Mouse (Mus musculus) forebrain, embryonic 11.5 days (tissue): ENCODE data around the gene Wdr66. TPM values are rescaled to one million over a fixed set of nuclear protein-coding genes. Genes with fewer than 3 reads are reported as not detected.

Source experiments
- ATAC-seq: fragments of 200-750 bp; cut with Nextera tagmentation; replicated peaks from 2 replicates; pipeline ENCODE4 v1.8.0; 2017; ENCODE audit warnings: moderate TSS enrichment; ENCODE audit not compliant: low FRiP score
- DNase-seq: peaks from one replicate; pipeline ENCODE4 v3.0.0-alpha.2; 2017; ENCODE audit warnings: low spot score
- H3K27ac ChIP-seq: fragments of 300-500 bp; sonication (generic); 2 replicates; pipeline ENCODE4 v1.5.1; 2014; ENCODE audit warnings: low read depth, low read length
- H3K27me3 ChIP-seq: fragments of 300-500 bp; sonication (generic); 2 replicates; pipeline ENCODE4 v1.6.1; 2014; ENCODE audit warnings: mild to moderate bottlenecking, low read length, mixed read lengths; ENCODE audit not compliant: control insufficient read depth, insufficient read depth
- H3K36me3 ChIP-seq: fragments of 300-500 bp; sonication (generic); 2 replicates; pipeline ENCODE4 v1.6.1; 2014; ENCODE audit warnings: mild to moderate bottlenecking, low read length, moderate library complexity, mixed read lengths; ENCODE audit not compliant: control insufficient read depth, insufficient read depth
- H3K4me1 ChIP-seq: fragments of 300-500 bp; sonication (generic); replicated peaks from 2 replicates; pipeline ENCODE4 v1.6.1; 2014; ENCODE audit warnings: low read length, mixed read lengths; ENCODE audit not compliant: control insufficient read depth, insufficient read depth
- H3K4me2 ChIP-seq: fragments of 300-500 bp; sonication (generic); 2 replicates; pipeline ENCODE4 v1.6.1; 2014; ENCODE audit warnings: low read depth, mild to moderate bottlenecking, low read length, moderate library complexity, mixed read lengths; ENCODE audit not compliant: severe bottlenecking
- H3K4me3 ChIP-seq: fragments of 300-500 bp; sonication (generic); 2 replicates; pipeline ENCODE4 v1.5.1; 2014; ENCODE audit warnings: low read depth, low read length
- H3K9ac ChIP-seq: fragments of 300-500 bp; sonication (generic); 2 replicates; pipeline ENCODE4 v1.6.1; 2014; ENCODE audit warnings: low read length
- H3K9me3 ChIP-seq: fragments of 300-500 bp; sonication (generic); 2 replicates; pipeline ENCODE4 v1.6.1; 2016; ENCODE audit warnings: low read length, mixed read lengths; ENCODE audit not compliant: control insufficient read depth
- WGBS: fragments of 180-500 bp; shearing (Covaris S2); extraction: QIAGEN DNeasy Blood & Tissue Kit; methylation state at CpG from one replicate; pipeline ENCODE4 v1.1.7; 2014; 5-methylcytosine and 5-hydroxymethylcytosine counted together
- polyA plus RNA-seq: library from polyadenylated mRNA; unstranded; fragments of >200 nt; fragmentation: Nextera tagmentation; extraction: Ambion mirVana; gene quantifications from 2 replicates; pipeline ENCODE4 v1.2.1, GENCODE M21; 2014

Gene Wdr66
- polyA plus RNA-seq, 1 experiment from 2014 or later = 1.9 TPM

GRCm38 (mm10) chr5:123256841-123257755, 5.2 kb downstream of the Wdr66 start:
- H3K4me3 ChIP-seq = no peak overlapping the region
- no peak for ATAC-seq
- no peak overlapping the region for H3K9ac ChIP-seq

DNA sequence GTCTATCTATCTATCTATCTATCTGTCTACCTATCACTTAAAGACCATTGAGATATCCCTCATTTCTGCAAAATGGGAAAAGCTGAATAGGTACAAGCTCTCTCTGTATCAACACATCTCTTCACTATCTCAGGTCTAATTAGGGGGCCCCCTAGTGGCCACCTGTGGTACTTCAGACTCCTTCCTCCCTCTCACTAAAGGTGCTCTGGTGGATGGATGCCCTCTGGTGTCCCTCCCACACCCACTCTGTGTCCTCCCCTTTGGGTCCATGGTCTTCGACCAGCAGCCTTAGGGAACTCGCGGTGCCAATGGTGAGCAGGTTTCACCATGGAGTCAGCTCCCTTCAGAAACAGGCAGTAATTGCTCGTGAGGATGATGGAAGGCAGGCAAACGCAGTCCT, 7.1 kb downstream of the Wdr66 start:
- no peak overlapping the region for H3K9ac ChIP-seq
- no peak overlapping the region for H3K27ac ChIP-seq
- H3K27me3 ChIP-seq = no peaks in the 10 kb centered on the region
- no peaks in the 10 kb centered on the region for H3K36me3 ChIP-seq
- no peak overlapping the region for H3K4me2 ChIP-seq
- no peaks in the 10 kb centered on the region for H3K4me1 ChIP-seq
- 54% methylated on average over 5 of the region's 5 CpGs for WGBS
- ATAC-seq = no peak
- peak; percentile 76 for DNase-seq
- H3K4me3 ChIP-seq = no peak overlapping the region
- no peaks in the 10 kb centered on the region for H3K9me3 ChIP-seq

More at GRCm38 (mm10) chr5:123256841-123257755, 5.2 kb downstream of the Wdr66 start:
- 0 out of 2 replicates have a peak, but pooled peaks cover under 1% of the 10 kb centered on the region for H3K4me1 ChIP-seq
- DNase-seq = peak; percentile 59
- no peaks in the 10 kb centered on the region for H3K36me3 ChIP-seq
- 46% methylated on average over 23 of the region's 23 CpGs for WGBS
- peak overlapping the region; percentile 63; the same call in 1 of the 2 replicates for H3K27ac ChIP-seq
- H3K9me3 ChIP-seq = no peaks in the 10 kb centered on the region
- H3K27me3 ChIP-seq = no peaks in the 10 kb centered on the region
- H3K4me2 ChIP-seq = no peak overlapping the region; the same call in 1 of the 2 replicates

DNA sequence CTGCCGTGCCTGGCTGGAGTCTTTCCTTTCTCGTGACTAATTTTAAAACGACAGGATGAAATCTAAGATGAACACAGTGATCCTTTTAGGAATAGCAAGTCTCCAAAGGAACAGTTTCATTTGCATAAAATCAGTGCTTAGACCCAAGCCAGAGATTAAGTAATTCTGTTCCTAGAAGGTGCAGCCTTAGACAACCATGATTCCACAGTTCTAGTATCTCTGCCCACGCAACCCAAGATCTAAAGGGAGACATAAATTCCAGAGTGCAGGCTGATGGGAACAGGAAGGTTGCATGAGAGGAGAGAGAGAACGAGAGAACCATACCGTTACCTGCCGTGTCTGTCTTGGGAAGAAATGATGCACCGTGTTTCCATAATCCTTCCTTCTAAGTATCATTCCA, 8.8 kb downstream of the Wdr66 start:
- H3K4me3 ChIP-seq = no peak overlapping the region
- ATAC-seq (no peak), DNase-seq (no peak)
- H3K27ac ChIP-seq = no peak overlapping the region
- no peaks in the 10 kb centered on the region for H3K36me3 ChIP-seq
- no peaks in the 10 kb centered on the region for H3K27me3 ChIP-seq
- no peaks in the 10 kb centered on the region for H3K4me1 ChIP-seq
- 82% methylated on average over 8 of the region's 8 CpGs for WGBS
- no peak overlapping the region for H3K4me2 ChIP-seq
- no peaks in the 10 kb centered on the region for H3K9me3 ChIP-seq
- no peak overlapping the region for H3K9ac ChIP-seq

- Histone ChIP-seq H3K4me3 (no peak overlapping the region), H3K4me2 (no peak overlapping the region), H3K9ac (no peak overlapping the region), H3K36me3 (no peaks in the 10 kb centered on the region), H3K27me3 (no peaks in the 10 kb centered on the region), H3K9me3 (no peaks in the 10 kb centered on the region), H3K27ac (no peak overlapping the region), H3K4me1 (no peaks in the 10 kb centered on the region)
- WGBS = 89% methylated on average over 3 of the region's 3 CpGs
- no peak for DNase-seq
- ATAC-seq = no peak
Observed at GRCm38 (mm10) chr5:123266909-123267308, 15.0 kb downstream of the Wdr66 start.

GRCm38 (mm10) chr5:123268477-123269474, 16.9 kb downstream of the Wdr66 start:
- Histone ChIP-seq H3K9ac (no peak overlapping the region), H3K36me3 (no peaks in the 10 kb centered on the region), H3K9me3 (no peaks in the 10 kb centered on the region), H3K27ac (no peak overlapping the region), H3K4me3 (no peak overlapping the region), H3K4me1 (no peaks in the 10 kb centered on the region), H3K4me2 (no peak overlapping the region), H3K27me3 (no peaks in the 10 kb centered on the region)
- ATAC-seq = no peak
- no peak for DNase-seq
- WGBS = 78% methylated on average over 28 of the region's 28 CpGs

DNA sequence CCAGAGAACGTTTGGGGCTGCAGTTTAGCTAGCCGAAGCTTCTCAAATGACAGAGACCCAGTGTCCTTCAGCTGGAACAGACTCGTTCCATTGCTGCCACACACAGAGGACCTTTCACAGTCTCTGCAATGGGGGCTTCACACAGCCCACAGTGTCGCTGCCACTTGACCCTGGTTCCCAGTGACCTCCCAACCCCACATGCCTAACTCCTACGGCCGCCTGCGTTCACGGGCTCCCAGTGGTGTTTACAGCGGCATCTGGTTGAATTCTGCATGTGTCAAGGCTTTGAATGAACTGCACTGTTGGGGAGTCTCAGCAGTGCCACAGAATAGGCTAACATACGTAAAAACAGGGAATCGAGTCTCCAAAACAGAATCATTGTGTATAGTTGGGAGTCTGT, 19.0 kb downstream of the Wdr66 start:
- no peak for DNase-seq
- Histone ChIP-seq H3K4me3 (no peak overlapping the region), H3K27me3 (no peaks in the 10 kb centered on the region), H3K27ac (no peak overlapping the region), H3K4me1 (peaks cover 2% of the 10 kb centered on the region; the same call in 1 of the 2 replicates), H3K9me3 (no peaks in the 10 kb centered on the region), H3K36me3 (no peaks in the 10 kb centered on the region), H3K4me2 (no peak overlapping the region), H3K9ac (no peak overlapping the region)
- ATAC-seq = no peak
- WGBS = 71% methylated on average over 11 of the region's 11 CpGs

DNA sequence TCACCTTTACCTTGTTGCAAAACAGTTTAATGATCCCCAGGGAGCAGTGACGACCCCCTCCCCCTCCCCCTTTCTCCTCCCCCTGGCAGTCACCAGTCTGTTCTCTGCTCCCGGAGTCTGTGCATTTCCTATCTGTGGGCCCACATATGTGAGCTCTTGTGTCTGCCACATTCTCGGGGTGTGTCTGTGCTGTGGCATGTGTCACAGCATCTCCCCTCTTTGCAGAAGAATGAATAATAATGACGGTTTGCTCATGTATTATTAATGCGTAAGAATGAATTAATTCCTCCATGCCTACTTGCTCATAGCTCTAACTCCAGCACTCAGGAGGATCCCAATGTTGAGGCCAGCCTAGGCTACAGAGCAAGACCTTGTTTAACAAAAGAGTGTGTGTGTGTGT, 21.0 kb downstream of the Wdr66 start:
- no peak overlapping the region for H3K4me2 ChIP-seq
- no peaks in the 10 kb centered on the region for H3K27me3 ChIP-seq
- ATAC-seq = no peak
- H3K4me3 ChIP-seq = no peak overlapping the region
- 72% methylated on average over 5 of the region's 5 CpGs for WGBS
- no peak overlapping the region for H3K27ac ChIP-seq
- H3K9me3 ChIP-seq = no peaks in the 10 kb centered on the region
- no peak for DNase-seq
- peaks cover 5% of the 10 kb centered on the region; the same call in 1 of the 2 replicates for H3K4me1 ChIP-seq
- H3K36me3 ChIP-seq = no peaks in the 10 kb centered on the region
- H3K9ac ChIP-seq = no peak overlapping the region

DNA sequence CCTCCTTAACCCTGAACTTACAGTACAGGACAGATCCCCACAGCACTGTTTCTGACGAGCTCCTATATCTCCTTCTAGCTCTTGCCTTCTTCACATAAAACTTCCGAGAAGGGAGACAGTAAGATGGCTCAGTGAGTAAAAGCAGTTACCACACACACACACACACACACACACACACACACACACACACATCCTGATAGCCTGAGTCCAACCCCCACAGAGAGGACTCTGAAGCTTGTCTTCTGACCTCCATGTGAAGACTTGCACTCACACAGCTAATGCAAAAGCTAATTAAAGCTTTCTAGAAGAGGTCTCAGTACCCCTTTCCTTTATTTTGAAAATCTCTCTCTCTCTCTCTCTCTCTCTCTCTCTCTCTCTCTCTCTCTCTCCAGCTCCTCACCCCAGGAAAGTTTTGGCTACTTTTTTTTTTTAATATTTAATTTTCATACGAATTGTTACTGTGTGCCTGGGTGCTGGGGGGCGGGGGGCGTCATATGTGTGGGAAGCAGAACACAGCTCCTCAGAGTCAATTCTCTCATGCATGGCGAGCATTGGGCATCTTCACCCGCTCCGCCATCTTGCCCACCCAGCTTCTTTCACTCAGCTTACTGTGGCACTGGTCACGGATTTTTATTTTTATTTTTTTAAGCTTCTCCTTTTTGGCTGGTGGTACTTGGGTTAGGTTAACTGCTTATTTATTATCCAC, 24.9 kb downstream of the Wdr66 start:
- peak overlapping the region; percentile 6; the same call in 1 of the 2 replicates for H3K4me2 ChIP-seq
- peak overlapping the region; percentile 27; the same call in 1 of the 2 replicates for H3K9ac ChIP-seq
- H3K4me3 ChIP-seq = no peak overlapping the region
- H3K27me3 ChIP-seq = no peaks in the 10 kb centered on the region
- DNase-seq (no peak), ATAC-seq (no peak)
- WGBS = 82% methylated on average over 9 of the region's 9 CpGs
- H3K4me1 ChIP-seq = peaks cover 5% of the 10 kb centered on the region; the same call in 1 of the 2 replicates
- H3K27ac ChIP-seq = no peak overlapping the region
- no peaks in the 10 kb centered on the region for H3K36me3 ChIP-seq
- no peaks in the 10 kb centered on the region for H3K9me3 ChIP-seq
